Mouse (Mus musculus) liver, embryonic 11.5 days (tissue): Measurements from ENCODE around the gene Zfp811. TPM values are rescaled to one million over a fixed set of nuclear protein-coding genes. Genes with fewer than 3 reads are reported as not detected.

ENCODE experiments used
- ATAC-seq: fragments of 200-750 bp; cut with Nextera tagmentation; replicated peaks from 2 replicates; pipeline ENCODE4 v1.8.0; 2017; ENCODE audit warnings: moderate number of reproducible peaks, mild to moderate bottlenecking, moderate TSS enrichment, moderate library complexity; ENCODE audit not compliant: low FRiP score
- DNase-seq: peaks from one replicate; pipeline ENCODE4 v3.0.0-alpha.2; 2017; ENCODE audit warnings: low spot score
- H3K27ac ChIP-seq: fragments of 300-500 bp; sonication (generic); 2 replicates; pipeline ENCODE4 v1.5.1; 2014; ENCODE audit warnings: mild to moderate bottlenecking, low read depth, low read length, control low read depth
- H3K27me3 ChIP-seq: fragments of 300-500 bp; sonication (generic); replicated peaks from 2 replicates; pipeline ENCODE4 v1.6.1; 2014; ENCODE audit warnings: low read length, mixed read lengths; ENCODE audit not compliant: control insufficient read depth, insufficient read depth
- H3K36me3 ChIP-seq: fragments of 300-500 bp; sonication (generic); 2 replicates; pipeline ENCODE4 v1.6.1; 2014; ENCODE audit warnings: mild to moderate bottlenecking, low read length, moderate library complexity, mixed read lengths; ENCODE audit not compliant: control insufficient read depth, insufficient read depth
- H3K4me1 ChIP-seq: fragments of 300-500 bp; sonication (generic); replicated peaks from 2 replicates; pipeline ENCODE4 v1.6.1; 2014; ENCODE audit warnings: low read length, mixed read lengths; ENCODE audit not compliant: control insufficient read depth, insufficient read depth
- H3K4me2 ChIP-seq: fragments of 300-500 bp; sonication (generic); 2 replicates; pipeline ENCODE4 v1.6.1; 2014; ENCODE audit warnings: mild to moderate bottlenecking, control low read depth, moderate library complexity
- H3K4me3 ChIP-seq: fragments of 300-500 bp; sonication (generic); 2 replicates; pipeline ENCODE4 v1.5.1; 2014; ENCODE audit warnings: low read depth, low read length, control low read depth
- H3K9ac ChIP-seq: fragments of 300-500 bp; sonication (generic); 2 replicates; pipeline ENCODE4 v1.6.1; 2014; ENCODE audit warnings: low read depth, low read length, control low read depth
- H3K9me3 ChIP-seq: fragments of 300-500 bp; sonication (generic); 2 replicates; pipeline ENCODE4 v1.6.1; 2016; ENCODE audit warnings: low read length, inconsistent platforms, mixed read lengths; ENCODE audit not compliant: control insufficient read depth
- WGBS: fragments of 180-500 bp; shearing (Covaris S2); extraction: QIAGEN DNeasy Blood & Tissue Kit; methylation state at CpG from one replicate; pipeline ENCODE4 v1.1.7; 2014; 5-methylcytosine and 5-hydroxymethylcytosine counted together
- polyA plus RNA-seq: library from polyadenylated mRNA; unstranded; fragments of >200 nt; fragmentation: Nextera tagmentation; extraction: Ambion mirVana; gene quantifications from 2 replicates; pipeline ENCODE4 v1.2.1, GENCODE M21; 2014

Gene Zfp811
- polyA plus RNA-seq, 1 experiment from 2014 or later = 1.6 TPM

GRCm38 (mm10) chr17:32816074-32816784 lies 6.5 kb upstream of the Zfp811 start:
- Histone ChIP-seq H3K27me3 (no peaks in the 10 kb centered on the region), H3K9me3 (no peaks in the 10 kb centered on the region), H3K36me3 (peaks cover 19% of the 10 kb centered on the region), H3K9ac (no peak overlapping the region), H3K27ac (no peak overlapping the region), H3K4me2 (no peak overlapping the region), H3K4me3 (no peak overlapping the region), H3K4me1 (no peaks in the 10 kb centered on the region)
- 89% methylated on average over 1 of the region's 1 CpGs for WGBS
- no peak for ATAC-seq
- no peak for DNase-seq

- DNase-seq (no peak), ATAC-seq (no peak)
- Histone ChIP-seq H3K9ac (no peak overlapping the region), H3K4me1 (no peaks in the 10 kb centered on the region), H3K4me2 (no peak overlapping the region), H3K27ac (no peak overlapping the region), H3K4me3 (no peak overlapping the region), H3K27me3 (no peaks in the 10 kb centered on the region; the same call in 1 of the 2 replicates), H3K9me3 (no peaks in the 10 kb centered on the region), H3K36me3 (peaks cover 2% of the 10 kb centered on the region)
- 80% methylated on average over 7 of the region's 7 CpGs for WGBS
These were observed 4.4 kb upstream of the Zfp811 start for GRCm38 (mm10) chr17:32814136-32814535.

DNA sequence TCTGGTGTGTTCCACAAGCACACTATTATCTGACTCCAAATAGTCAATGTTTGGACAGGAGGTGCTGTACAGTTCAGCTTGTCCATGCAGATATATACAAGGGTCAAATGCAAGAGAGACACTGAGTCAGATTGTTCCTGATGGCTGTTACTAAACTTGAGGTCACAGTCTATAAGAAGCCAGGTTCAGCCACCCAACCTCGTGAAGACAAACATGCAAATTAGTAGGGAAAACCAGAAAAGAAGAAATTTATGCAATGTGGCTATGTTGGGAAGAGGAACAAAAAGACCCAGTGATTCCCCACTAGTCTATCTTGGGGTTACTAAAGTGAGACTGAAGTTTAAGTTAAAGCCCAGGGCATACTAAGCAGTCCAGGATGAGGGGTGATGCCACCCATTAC lies 917 bp upstream of the Zfp811 start:
- DNase-seq = no peak
- 28% methylated on average over 1 of the region's 1 CpGs for WGBS
- Histone ChIP-seq H3K4me1 (no peaks in the 10 kb centered on the region), H3K36me3 (no peaks in the 10 kb centered on the region), H3K4me3 (no peak overlapping the region), H3K4me2 (no peak overlapping the region), H3K27ac (no peak overlapping the region), H3K9ac (no peak overlapping the region), H3K27me3 (peaks cover 3% of the 10 kb centered on the region), H3K9me3 (no peaks in the 10 kb centered on the region)
- no peak for ATAC-seq

DNA sequence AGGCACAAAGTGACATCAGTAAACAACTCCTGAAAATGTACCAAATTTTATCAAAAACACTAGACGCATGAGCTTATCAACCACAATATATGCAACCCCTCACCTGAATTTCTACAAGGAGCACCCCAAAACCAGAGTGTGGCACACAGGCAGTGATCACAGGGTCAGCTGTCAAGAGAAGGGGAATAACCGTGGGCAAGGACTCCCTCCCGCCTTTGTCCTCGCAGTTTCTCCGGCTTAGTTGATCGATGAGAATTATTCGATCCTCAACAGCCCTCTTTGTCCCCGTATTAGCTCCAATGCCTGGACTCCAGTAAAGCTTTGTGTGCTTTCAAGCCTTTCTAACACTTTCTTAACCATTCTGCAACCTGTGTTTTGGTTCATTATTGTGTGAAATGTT lies 810 bp downstream of the Zfp811 start:
- Histone ChIP-seq H3K27me3 (peaks cover 3% of the 10 kb centered on the region), H3K9ac (no peak overlapping the region), H3K9me3 (no peaks in the 10 kb centered on the region), H3K4me1 (no peaks in the 10 kb centered on the region), H3K4me3 (peak overlapping the region; percentile 47), H3K36me3 (no peaks in the 10 kb centered on the region), H3K4me2 (peak overlapping the region; percentile 57), H3K27ac (no peak overlapping the region)
- ATAC-seq (no peak), DNase-seq (no peak)
- 26% methylated on average over 8 of the region's 8 CpGs for WGBS

GRCm38 (mm10) chr17:32789244-32789643 lies 20.5 kb downstream of the Zfp811 start:
- Histone ChIP-seq H3K9ac (no peak overlapping the region), H3K27me3 (no peaks in the 10 kb centered on the region), H3K4me1 (peaks cover 16% of the 10 kb centered on the region), H3K36me3 (peaks cover 5% of the 10 kb centered on the region), H3K27ac (no peak overlapping the region), H3K4me3 (0 out of 2 replicates have a peak overlapping the region, but pooled peaks have one; percentile 88), H3K9me3 (no peaks in the 10 kb centered on the region), H3K4me2 (peak overlapping the region; percentile 87)
- WGBS = 71% methylated on average over 8 of the region's 8 CpGs
- DNase-seq (no peak), ATAC-seq (no peak)

- no peak overlapping the region for H3K27ac ChIP-seq
These were observed 21.2 kb downstream of the Zfp811 start for GRCm38 (mm10) chr17:32788576-32788975.

DNA sequence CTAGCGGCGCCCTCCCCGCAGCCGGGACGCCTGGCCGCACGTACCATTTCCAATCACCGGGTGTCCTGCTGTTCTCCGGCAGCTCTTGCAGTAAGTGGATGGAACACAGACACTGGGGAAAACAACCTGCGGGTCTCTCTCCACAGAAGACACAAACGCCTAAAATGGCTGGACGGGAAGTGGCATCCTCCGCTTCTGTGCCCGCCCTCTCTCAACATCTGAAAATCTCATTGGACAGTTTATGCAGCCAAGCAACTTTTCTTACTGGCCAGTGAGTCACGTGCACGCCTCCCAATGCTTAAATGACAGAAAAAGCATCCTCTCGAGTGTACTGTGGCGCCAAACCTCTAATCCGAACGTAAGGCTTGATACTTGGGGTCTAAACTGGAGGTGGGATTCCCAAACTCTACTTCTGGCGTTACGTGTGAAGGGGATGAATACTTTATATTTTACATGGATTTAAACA lies 21.6 kb downstream of the Zfp811 start, which contains the start of gene Zfp871:
Gene Zfp871, minus strand, starts transcription at position 194 of the 466 bp plus-strand sequence.
- ATAC-seq (peak; percentile 98), DNase-seq (peak; percentile 79)
- H3K4me2 ChIP-seq = peak within 1 kb of the TSS; percentile 87
- peaks cover 15% of the 10 kb centered on the region for H3K36me3 ChIP-seq
- H3K4me1 ChIP-seq = peaks cover 16% of the 10 kb centered on the region
- no peaks in the 10 kb centered on the region for H3K27me3 ChIP-seq
- no peaks in the 10 kb centered on the region for H3K9me3 ChIP-seq
- peak within 1 kb of the TSS; percentile 88 for H3K4me3 ChIP-seq
- H3K27ac ChIP-seq = peak within 1 kb of the TSS; percentile 91
- under 1% methylated on average over 22 of the region's 22 CpGs for WGBS
- H3K9ac ChIP-seq = peak within 1 kb of the TSS; percentile 96

More at GRCm38 (mm10) chr17:32788576-32788975, 21.2 kb downstream of the Zfp811 start:
- Histone ChIP-seq H3K4me1 (peaks cover 16% of the 10 kb centered on the region), H3K9ac (peak overlapping the region; percentile 96), H3K4me2 (peak overlapping the region; percentile 87), H3K36me3 (peaks cover 11% of the 10 kb centered on the region), H3K27me3 (no peaks in the 10 kb centered on the region), H3K9me3 (no peaks in the 10 kb centered on the region), H3K4me3 (peak overlapping the region; percentile 88)
- ATAC-seq = no peak
- no peak for DNase-seq
- WGBS = 8% methylated on average over 9 of the region's 9 CpGs

GRCm38 (mm10) chr17:32787436-32788093 lies 22.2 kb downstream of the Zfp811 start:
- no peaks in the 10 kb centered on the region for H3K27me3 ChIP-seq
- peak; percentile 87 for ATAC-seq
- peak overlapping the region; percentile 79 for H3K4me2 ChIP-seq
- peaks cover 16% of the 10 kb centered on the region for H3K4me1 ChIP-seq
- H3K36me3 ChIP-seq = peaks cover 15% of the 10 kb centered on the region
- no peak for DNase-seq
- WGBS = under 1% methylated on average over 31 of the region's 31 CpGs
- no peaks in the 10 kb centered on the region for H3K9me3 ChIP-seq
- H3K9ac ChIP-seq = peak overlapping the region; percentile 96
- H3K27ac ChIP-seq = peak overlapping the region; percentile 91
- peak overlapping the region; percentile 88 for H3K4me3 ChIP-seq
